Mouse (Mus musculus) C2C12 (cell line): Measurements from ENCODE around the gene Slc2a4. TPM values are rescaled to one million over a fixed set of nuclear protein-coding genes. Genes with fewer than 3 reads are reported as not detected.

Experiments used
- H3K27me3 ChIP-seq: one replicate; pipeline ENCODE4 v1.6.1; 2011; ENCODE audit not compliant: control insufficient read depth, insufficient read depth, insufficient read length
- H3K36me3 ChIP-seq: one replicate; pipeline ENCODE4 v1.6.1; 2011; ENCODE audit not compliant: control insufficient read depth, insufficient read depth
- H3K4me3 ChIP-seq: one replicate; pipeline ENCODE4 v1.5.1; 2011; ENCODE audit warnings: mild to moderate bottlenecking, control low read depth; ENCODE audit not compliant: poor library complexity, insufficient read depth, severe bottlenecking
- H3K79me2 ChIP-seq: one replicate; pipeline ENCODE4 v1.6.1; 2011; ENCODE audit not compliant: control insufficient read depth, insufficient read depth
- H3K79me3 ChIP-seq: one replicate; pipeline ENCODE4 v1.6.1; 2011; ENCODE audit warnings: low read depth, control low read depth
- H3ac ChIP-seq: one replicate; pipeline ENCODE3; 2011; ENCODE audit warnings: low read depth; ENCODE audit not compliant: control insufficient read depth, insufficient read length
- CEBPB ChIP-seq: IDR thresholded peaks from one replicate; pipeline ENCODE4 v1.6.1; 2011; ENCODE audit warnings: low read depth, mild to moderate bottlenecking, control low read depth, moderate library complexity
- CTCF ChIP-seq: IDR thresholded peaks from one replicate; pipeline ENCODE4 v1.5.1; 2011; ENCODE audit not compliant: control insufficient read depth, insufficient read depth, insufficient read length
- FOSL1 ChIP-seq: IDR thresholded peaks from one replicate; pipeline ENCODE4 v1.8.0; 2011; ENCODE audit warnings: mild to moderate bottlenecking, low read length; ENCODE audit not compliant: poor library complexity, insufficient read depth, severe bottlenecking
- MAX ChIP-seq: IDR thresholded peaks from one replicate; pipeline ENCODE4 v1.6.1; 2011; ENCODE audit warnings: mild to moderate bottlenecking, control low read depth
- MYOD1 ChIP-seq: IDR thresholded peaks from one replicate; pipeline ENCODE4 v1.6.1; 2011; ENCODE audit warnings: low read depth; ENCODE audit not compliant: control insufficient read depth, insufficient read length
- MYOG ChIP-seq: IDR thresholded peaks from one replicate; pipeline ENCODE4 v1.6.1; 2011; ENCODE audit not compliant: control insufficient read depth, insufficient read length; ENCODE audit errors: extremely low read depth
- USF1 ChIP-seq: IDR thresholded peaks from one replicate; pipeline ENCODE4 v1.6.1; 2011; ENCODE audit warnings: low read depth, mild to moderate bottlenecking, control low read depth, moderate library complexity
- long read RNA-seq, 2 experiments: library from polyadenylated mRNA; unstranded; transcript quantifications; one replicate each; pipeline ENCODE4 v2.0.0; 2019 to 2020
- polyA plus RNA-seq: library from polyadenylated mRNA; unstranded; fragments of >200 nt; fragmentation: generic; extraction: Trizol; gene quantifications from one replicate; pipeline ENCODE4 v1.2.1, GENCODE M21; 2012; ENCODE audit warnings: missing spikeins

The Slc2a4 gene
- polyA plus RNA-seq, result 0.53 TPM
- long read RNA-seq, experiment 1, partial matches to known transcripts, result 0 of 1 reads
- long read RNA-seq, experiment 1, other reads (novel, unspliced or antisense), result 1 of 1 reads
- long read RNA-seq, experiment 2, partial matches to known transcripts, result 1 of 1 reads
- long read RNA-seq, experiment 2, other reads (novel, unspliced or antisense), result 0 of 1 reads

DNA sequence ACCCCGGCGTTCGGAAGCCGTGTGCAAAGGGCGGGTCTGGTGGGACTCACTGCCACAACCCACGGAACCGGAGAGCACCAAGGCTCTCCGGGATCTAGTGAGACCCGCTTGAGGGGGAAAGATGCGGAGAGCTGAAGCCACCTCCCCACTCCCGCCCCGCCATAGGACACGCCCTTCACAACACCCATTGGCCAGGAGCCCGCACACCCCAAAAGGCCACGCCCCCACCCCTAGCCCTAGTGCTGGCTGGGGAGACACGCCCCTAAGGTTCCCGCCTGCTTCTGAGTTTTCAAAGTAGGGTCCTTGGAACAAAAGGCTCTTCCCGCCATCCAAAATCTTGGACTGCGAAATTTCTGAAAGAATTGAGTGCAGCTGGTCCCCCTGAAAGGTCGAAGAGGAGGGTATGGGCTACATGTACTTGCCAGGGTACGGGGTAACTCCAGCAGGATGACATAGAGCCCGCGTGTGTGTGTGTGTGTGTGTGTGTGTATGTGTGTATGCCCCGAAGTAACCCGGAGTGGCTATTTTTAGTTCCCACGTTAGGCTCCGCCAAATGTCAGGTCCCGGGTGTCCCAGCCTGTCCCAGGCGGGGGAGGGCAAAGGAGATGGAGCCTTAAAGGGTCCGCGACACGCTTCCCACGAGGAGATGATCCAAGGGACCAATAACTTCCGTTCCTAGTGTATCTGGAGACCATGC lies at the start of gene Slc2a4:
Slc2a4 (minus strand) TSS at position 123 of the 697 bp plus-strand sequence.
- TF ChIP-seq MYOG (no peak), MAX (peak; percentile 48)
- Histone ChIP-seq H3ac (peak within 1 kb of the TSS; percentile 21), H3K27me3 (peaks cover 1% of the 10 kb centered on the region), H3K4me3 (no peak within 1 kb of the TSS), H3K79me2 (no peaks in the 10 kb centered on the region), H3K79me3 (no peaks in the 10 kb centered on the region), H3K36me3 (no peaks in the 10 kb centered on the region)

- no peak for TF ChIP-seq MAX
- TF ChIP-seq USF1, result no peak
- TF ChIP-seq CTCF, result no peak
- no peak for TF ChIP-seq MYOG
- Histone ChIP-seq H3ac (peak overlapping the region; percentile 82), H3K79me2 (peaks cover 73% of the 10 kb centered on the region), H3K27me3 (no peaks in the 10 kb centered on the region), H3K79me3 (peaks cover 46% of the 10 kb centered on the region), H3K36me3 (peaks cover 56% of the 10 kb centered on the region), H3K4me3 (peak overlapping the region; percentile 100)
These were observed 49.1 kb upstream of the Slc2a4 start for GRCm38 (mm10) chr11:69997070-69997509.

- TF ChIP-seq MAX (no peak), FOSL1 (no peak)
- H3K27me3 ChIP-seq, result no peaks in the 10 kb centered on the region
- H3ac ChIP-seq, result peak overlapping the region; percentile 82
- peaks cover 71% of the 10 kb centered on the region for H3K79me2 ChIP-seq
- H3K36me3 ChIP-seq, result peaks cover 56% of the 10 kb centered on the region
- peak overlapping the region; percentile 100 for H3K4me3 ChIP-seq
- H3K79me3 ChIP-seq, result peaks cover 44% of the 10 kb centered on the region
These were observed 48.4 kb upstream of the Slc2a4 start for GRCm38 (mm10) chr11:69996161-69997061.

GRCm38 (mm10) chr11:69995391-69995960 lies 47.5 kb upstream of the Slc2a4 start, which contains the start of gene Phf23:
Gene Phf23 (plus strand): TSS chr11:69995777.
- Histone ChIP-seq H3K79me2 (peaks cover 62% of the 10 kb centered on the region), H3K27me3 (no peaks in the 10 kb centered on the region), H3K79me3 (peaks cover 38% of the 10 kb centered on the region), H3K4me3 (peak within 1 kb of the TSS; percentile 100), H3K36me3 (peaks cover 56% of the 10 kb centered on the region), H3ac (peak within 1 kb of the TSS; percentile 82)
- TF ChIP-seq MYOD1 (no peak), USF1 (no peak), FOSL1 (no peak), CTCF (no peak), MAX (no peak), MYOG (no peak), CEBPB (no peak)

- TF ChIP-seq MYOG (no peak), MAX (no peak), FOSL1 (no peak), CEBPB (no peak), CTCF (no peak), MYOD1 (no peak), USF1 (no peak)
- H3ac ChIP-seq, result no peak overlapping the region
- H3K27me3 ChIP-seq, result no peaks in the 10 kb centered on the region
- H3K79me3 ChIP-seq, result peaks cover 36% of the 10 kb centered on the region
- H3K4me3 ChIP-seq, result no peak overlapping the region
- peaks cover 56% of the 10 kb centered on the region for H3K36me3 ChIP-seq
- H3K79me2 ChIP-seq, result peaks cover 62% of the 10 kb centered on the region
These were observed 46.6 kb upstream of the Slc2a4 start for GRCm38 (mm10) chr11:69994401-69995090.
